ENCODE assay signal across 9 mouse cellular contexts in genomic region chr1:153598773-153599172, GRCm38 (mm10). TPM values are rescaled to one million over a fixed set of nuclear protein-coding genes. Genes with fewer than 3 reads are reported as not detected.
DNase-seq lines count a peak whose midpoint lies in the region; ATAC-seq and TF ChIP-seq lines count a peak whose summit lies in the region.
"Had no signal": no experiment of that assay in that cellular context is flagged by ENCODE, and none has a peak within 500 bp of the region (broad histone marks: within the 10 kb centered on the region; RNA-seq: fewer than 3 reads in every experiment).

No protein-coding gene starts in this region.

- TF ChIP-seq EP300 in lung, postnatal 0 days (IDR thresholded peaks at IDR 0.05), result peak; percentile 66

- H3K4me2 ChIP-seq in lung, postnatal 0 days (replicated peaks; ENCODE audit: low read depth, low read length), result no peak overlapping the region

- peak; percentile 91 for ATAC-seq in lung, postnatal 0 days

- no peak for TF ChIP-seq POLR2A in thymus, adult 2 months (IDR thresholded peaks at IDR 0.05; ENCODE audit: control insufficient read depth, extremely low read depth, insufficient read depth, low read length, poor library complexity)

- H3K27ac ChIP-seq in embryonic facial prominence, embryonic 10.5 days (replicated peaks), result peak overlapping the region; percentile 57
- H3K27ac ChIP-seq in lung, postnatal 0 days (ENCODE audit: low read length), result no peak overlapping the region
- no peak overlapping the region for H3K27ac ChIP-seq in thymus, adult 2 months (ENCODE audit: control insufficient read depth, insufficient read depth, low read length)

- no peaks in the 10 kb centered on the region for H3K27me3 ChIP-seq in embryonic facial prominence, embryonic 10.5 days (replicated peaks; ENCODE audit: low read depth, poor library complexity, severe bottlenecking)
- H3K27me3 ChIP-seq in lung, postnatal 0 days (replicated peaks; ENCODE audit: insufficient read depth, low read length), result no peaks in the 10 kb centered on the region
- H3K27me3 ChIP-seq in thymus, adult 2 months (ENCODE audit: control insufficient read depth, insufficient read depth, low read length), result no peaks in the 10 kb centered on the region

- intact Hi-C loops in heart, postnatal 14 days (cut with DNase I), result no loop called here

- no peak for TF ChIP-seq CTCF in lung, postnatal 0 days (IDR thresholded peaks at IDR 0.05)
- TF ChIP-seq CTCF in thymus, adult 2 months (IDR thresholded peaks at IDR 0.05; ENCODE audit: borderline replicate concordance, control insufficient read depth, extremely low read depth, insufficient read depth, low read length, poor library complexity), result no peak

- no peaks in the 10 kb centered on the region for H3K9me3 ChIP-seq in embryonic facial prominence, embryonic 10.5 days
- no peaks in the 10 kb centered on the region for H3K9me3 ChIP-seq in lung, postnatal 0 days (ENCODE audit: low read length)

- WGBS in embryonic facial prominence, embryonic 10.5 days, result 12% methylated on average over 2 of the region's 2 CpGs
- WGBS in lung, postnatal 0 days, result 20% methylated on average over 2 of the region's 2 CpGs
- WGBS in thymus, adult 2 months, result 93% methylated on average over 2 of the region's 2 CpGs

- H3K36me3 ChIP-seq in embryonic facial prominence, embryonic 10.5 days (replicated peaks), result no peaks in the 10 kb centered on the region
- no peaks in the 10 kb centered on the region for H3K36me3 ChIP-seq in lung, postnatal 0 days (ENCODE audit: insufficient read depth, low read length)
- no peaks in the 10 kb centered on the region for H3K36me3 ChIP-seq in thymus, adult 2 months (ENCODE audit: control insufficient read depth, insufficient read depth, low read length)

- peaks cover 16% of the 10 kb centered on the region for H3K4me1 ChIP-seq in embryonic facial prominence, embryonic 10.5 days
- 0 out of 2 replicates have a peak, but pooled peaks cover 8% of the 10 kb centered on the region for H3K4me1 ChIP-seq in lung, postnatal 0 days (ENCODE audit: insufficient read depth, low read depth, low read length)
- H3K4me1 ChIP-seq in thymus, adult 2 months (replicated peaks; ENCODE audit: control insufficient read depth, insufficient read depth, low read length), result peaks cover 8% of the 10 kb centered on the region

- peak; percentile 65 for DNase-seq in adrenal gland, postnatal 14 days
- no peak for DNase-seq in adrenal gland, adult 18-20 months (ENCODE audit: low spot score in 2 of 2)
- peak; percentile 70 for DNase-seq in embryonic facial prominence, embryonic 10.5 days (ENCODE audit: low spot score)
- DNase-seq in heart, postnatal 14 days, result peak; percentile 10 to 40
- DNase-seq in lung, postnatal 0 days (ENCODE audit: low spot score), result peak; percentile 51
- peak; percentile 55 for DNase-seq in testis, postnatal 14 days (ENCODE audit: low spot score)
- DNase-seq in urinary bladder, adult 2 months (ENCODE audit: low spot score), result no peak
- DNase-seq in thymus, adult 2 months, result no peak

- no peak overlapping the region for H3K9ac ChIP-seq in lung, postnatal 0 days (replicated peaks; ENCODE audit: low read depth)

- H3K4me3 ChIP-seq in embryonic facial prominence, embryonic 10.5 days, result no peak overlapping the region
- H3K4me3 ChIP-seq in lung, postnatal 0 days (ENCODE audit: low read depth, low read length), result no peak overlapping the region
- H3K4me3 ChIP-seq in thymus, adult 2 months (ENCODE audit: control insufficient read depth, insufficient read depth, low read length), result no peak overlapping the region

RNA-seq across cellular contexts. Expression of gene Npl, which starts 48.9 kb away (rescaled TPM):
- 3.1 and 5.6 TPM in 2 replicates for total RNA-seq in adrenal gland, postnatal 14 days (2021)
- total RNA-seq in adrenal gland, adult 18-20 months (2021), result 1 to 10 TPM; 4.2 to 5.0 TPM
- polyA plus RNA-seq in embryonic facial prominence, embryonic 10.5 days (2016; fragmentation: Nextera tagmentation; extraction: Ambion mirVana), result 6.7 and 7.8 TPM in 2 replicates
- 1 to 10 TPM; 1.7 to 1.8 TPM for total RNA-seq in heart, postnatal 14 days (2021)
- 4.0 and 4.9 TPM in 2 replicates for polyA plus RNA-seq in lung, postnatal 0 days (2015; fragmentation: Nextera tagmentation; extraction: Ambion mirVana)
- polyA plus RNA-seq in urinary bladder, adult 2 months (2012; rRNA removed), result 1.8 and 2.1 TPM in 2 replicates
- polyA plus RNA-seq in thymus, adult 2 months (2012; rRNA removed), result 3.6 and 4.1 TPM in 2 replicates

RNA-seq across cellular contexts. Expression of gene Rgs8, which starts 54.1 kb away (rescaled TPM):
- total RNA-seq in adrenal gland, postnatal 14 days (2021), result 0.07 and 0.41 TPM in 2 replicates
- not detected for total RNA-seq in adrenal gland, adult 18-20 months (2021)
- 2.3 and 2.6 TPM in 2 replicates for polyA plus RNA-seq in embryonic facial prominence, embryonic 10.5 days (2016; fragmentation: Nextera tagmentation; extraction: Ambion mirVana)
- not detected for total RNA-seq in heart, postnatal 14 days (2021)
- 0.12 and 0.14 TPM in 2 replicates for polyA plus RNA-seq in lung, postnatal 0 days (2015; fragmentation: Nextera tagmentation; extraction: Ambion mirVana)
- polyA plus RNA-seq in urinary bladder, adult 2 months (2012; rRNA removed), result 0.03 TPM in 1 of 2 replicates, not detected in the other
- polyA plus RNA-seq in thymus, adult 2 months (2012; rRNA removed), result 0.11 and 0.20 TPM in 2 replicates
- polyA plus RNA-seq: liver, adult 2 months had no signal

Comparison
In these comparisons a context has a peak if more than half of its experiments do, and no peak if none do; other contexts are left out.
1. DNase-seq: peak in adrenal gland, postnatal 14 days (single experiment), embryonic facial prominence, embryonic 10.5 days (single experiment), heart, postnatal 14 days (2 of 2), lung, postnatal 0 days (single experiment) and testis, postnatal 14 days (single experiment); none in adrenal gland, adult 18-20 months (0 of 2), urinary bladder, adult 2 months (single experiment) and thymus, adult 2 months (single experiment).